Mouse (Mus musculus): ENCODE measurements around the gene Nrg3.

GRCm38 (mm10) chr14:39155462-39155861 is 317.4 kb downstream of the Nrg3 start:
- TF ChIP-seq TAL1 (IDR thresholded peaks at IDR 0.05; ENCODE audit: low read length) = no peak
- TF ChIP-seq GATA1 (IDR thresholded peaks at IDR 0.05; ENCODE audit: low read length) = no peak

Measured in erythroblast, embryonic 14.5 days (primary cell).